Mouse (Mus musculus) bone marrow macrophage, adult 2 months (primary cell): ENCODE results near the gene Cd44. TPM values are rescaled to one million over a fixed set of nuclear protein-coding genes. Genes with fewer than 3 reads are reported as not detected.

Source experiments
- H3K27ac ChIP-seq: 2 replicates; pipeline ENCODE4 v1.5.1; 2012; ENCODE audit warnings: low read depth, low read length; ENCODE audit not compliant: insufficient read depth
- H3K4me1 ChIP-seq: 2 replicates; pipeline ENCODE4 v1.6.1; 2012; ENCODE audit warnings: low read length; ENCODE audit not compliant: control insufficient read depth, insufficient read depth
- H3K4me3 ChIP-seq: 2 replicates; pipeline ENCODE4 v1.5.1; 2012; ENCODE audit warnings: mild to moderate bottlenecking, low read length, moderate library complexity; ENCODE audit not compliant: insufficient read depth
- CTCF ChIP-seq: IDR thresholded peaks from 2 replicates; pipeline ENCODE4 v1.5.1; 2012; ENCODE audit warnings: low read depth, mild to moderate bottlenecking, low read length, moderate library complexity
- POLR2A ChIP-seq: IDR thresholded peaks from 2 replicates; pipeline ENCODE4 v1.6.1; 2012; ENCODE audit warnings: mild to moderate bottlenecking, low read depth, low read length, borderline replicate concordance
- polyA plus RNA-seq: library from polyadenylated mRNA; stranded (reverse); fragments of >200 nt; gene quantifications from 2 replicates; pipeline ENCODE4 v1.2.4, GENCODE M21; 2012; ENCODE audit not compliant: missing spikeins, insufficient read depth, insufficient read length

The Cd44 gene
- polyA plus RNA-seq, 1 experiment: 156 TPM

GRCm38 (mm10) chr2:102940158-102940557 is 38.7 kb upstream of the Cd44 start:
- no peak overlapping the region for H3K4me3 ChIP-seq
- H3K4me1 ChIP-seq: peaks cover 27% of the 10 kb centered on the region
- H3K27ac ChIP-seq: no peak overlapping the region
- TF ChIP-seq POLR2A: no peak
- TF ChIP-seq CTCF: no peak

DNA sequence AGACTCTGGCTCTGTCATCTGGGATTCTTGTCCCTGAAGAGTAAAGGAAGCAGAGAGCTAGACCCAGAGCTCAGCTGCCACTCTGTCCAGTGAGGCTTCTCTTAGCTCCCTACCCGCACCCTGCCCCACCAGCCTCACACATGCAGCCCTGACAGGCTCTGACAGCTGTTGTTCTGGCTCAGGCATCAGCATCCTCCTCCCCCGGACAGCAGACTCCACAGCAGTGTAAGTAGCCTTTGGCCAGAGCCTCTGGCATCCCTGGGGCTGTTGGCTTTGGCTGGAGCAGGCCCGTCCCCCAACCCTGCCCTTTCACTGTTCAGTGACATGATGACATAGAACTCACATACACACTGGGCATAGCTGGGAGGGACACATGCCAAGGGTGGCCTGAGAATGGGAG is 35.4 kb upstream of the Cd44 start:
- peaks cover 2% of the 10 kb centered on the region for H3K4me1 ChIP-seq
- no peak for TF ChIP-seq CTCF
- H3K4me3 ChIP-seq: no peak overlapping the region
- no peak overlapping the region for H3K27ac ChIP-seq

DNA sequence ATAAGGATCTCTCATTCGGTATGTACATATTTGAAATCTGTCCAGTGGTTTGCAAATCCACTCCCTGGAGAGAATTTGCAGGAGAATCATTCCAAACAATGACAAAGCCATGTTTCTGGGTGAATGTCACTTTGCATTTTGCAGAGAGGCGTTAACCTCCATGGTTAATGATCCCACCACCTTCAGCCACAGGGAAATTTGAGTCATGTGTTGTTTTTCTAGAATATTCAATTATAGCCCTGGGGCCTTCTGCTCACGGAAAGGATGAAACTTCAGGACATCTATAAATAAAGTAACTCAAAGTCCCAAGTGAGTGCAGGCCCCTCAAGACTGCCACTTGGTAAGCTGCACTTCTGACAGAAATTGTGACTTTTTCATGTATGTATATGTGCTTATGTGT is 33.4 kb upstream of the Cd44 start:
- Histone ChIP-seq H3K4me3 (no peak overlapping the region), H3K4me1 (no peaks in the 10 kb centered on the region), H3K27ac (no peak overlapping the region)
- no peak for TF ChIP-seq CTCF
- no peak for TF ChIP-seq POLR2A

DNA sequence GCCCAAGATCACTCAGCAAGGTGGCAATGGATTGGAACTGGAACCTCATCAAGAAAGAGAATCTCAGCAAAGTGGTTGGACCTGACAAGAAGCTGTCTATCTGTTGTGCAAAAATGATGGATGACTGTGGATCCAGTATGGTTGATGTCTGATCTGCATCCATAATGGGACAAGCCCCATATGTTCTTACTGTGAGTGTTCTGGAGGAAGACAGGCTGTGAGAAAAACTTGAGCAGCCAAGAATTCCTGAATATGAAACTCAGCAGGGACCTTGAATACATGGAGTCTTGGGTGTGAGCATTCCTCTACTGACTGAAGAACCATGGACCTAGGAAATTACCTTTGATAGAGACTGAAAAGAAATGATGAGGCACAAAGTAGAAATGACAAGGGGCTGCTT is 32.3 kb upstream of the Cd44 start:
- H3K27ac ChIP-seq: no peak overlapping the region
- no peaks in the 10 kb centered on the region for H3K4me1 ChIP-seq
- no peak overlapping the region for H3K4me3 ChIP-seq
- no peak for TF ChIP-seq POLR2A
- TF ChIP-seq CTCF: no peak

- no peaks in the 10 kb centered on the region for H3K4me1 ChIP-seq
- no peak overlapping the region for H3K4me3 ChIP-seq
- no peak overlapping the region for H3K27ac ChIP-seq
- TF ChIP-seq CTCF: no peak
- no peak for TF ChIP-seq POLR2A
Observed at GRCm38 (mm10) chr2:102933142-102933541, 31.7 kb upstream of the Cd44 start.

- no peaks in the 10 kb centered on the region for H3K4me1 ChIP-seq
- no peak overlapping the region for H3K27ac ChIP-seq
- no peak for TF ChIP-seq POLR2A
- no peak for TF ChIP-seq CTCF
- no peak overlapping the region for H3K4me3 ChIP-seq
Observed at GRCm38 (mm10) chr2:102932667-102933066, 31.2 kb upstream of the Cd44 start.

DNA sequence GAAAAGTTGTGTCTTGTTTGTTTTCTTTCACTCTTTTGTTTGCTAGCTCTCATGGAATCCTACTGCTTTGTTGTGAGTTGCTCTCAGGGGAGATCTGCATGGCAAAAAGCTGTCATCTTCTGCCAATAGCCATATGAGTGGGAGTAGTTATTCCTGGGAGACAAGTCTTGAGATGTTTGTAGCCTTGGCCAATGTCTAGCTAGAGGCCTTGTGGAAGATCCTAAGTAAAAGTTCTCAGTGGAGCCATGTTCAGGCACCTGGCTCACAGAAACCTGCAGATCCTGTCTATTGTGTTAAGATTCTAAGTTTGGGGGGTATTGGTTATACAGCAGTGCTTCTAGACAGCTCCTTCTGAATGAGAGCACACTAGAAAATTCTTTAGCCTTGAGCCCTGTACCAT is 26.7 kb upstream of the Cd44 start:
- Histone ChIP-seq H3K4me1 (peaks cover 6% of the 10 kb centered on the region), H3K27ac (no peak overlapping the region), H3K4me3 (no peak overlapping the region)
- TF ChIP-seq CTCF (no peak), POLR2A (no peak)

- H3K4me3 ChIP-seq: no peak overlapping the region
- no peak overlapping the region for H3K27ac ChIP-seq
- TF ChIP-seq CTCF (no peak), POLR2A (no peak)
- peaks cover 6% of the 10 kb centered on the region for H3K4me1 ChIP-seq
Observed at GRCm38 (mm10) chr2:102924480-102924879, 23.0 kb upstream of the Cd44 start.

GRCm38 (mm10) chr2:102923682-102924081 is 22.2 kb upstream of the Cd44 start:
- Histone ChIP-seq H3K27ac (no peak overlapping the region), H3K4me3 (no peak overlapping the region), H3K4me1 (peaks cover 6% of the 10 kb centered on the region)
- TF ChIP-seq POLR2A (no peak), CTCF (no peak)

DNA sequence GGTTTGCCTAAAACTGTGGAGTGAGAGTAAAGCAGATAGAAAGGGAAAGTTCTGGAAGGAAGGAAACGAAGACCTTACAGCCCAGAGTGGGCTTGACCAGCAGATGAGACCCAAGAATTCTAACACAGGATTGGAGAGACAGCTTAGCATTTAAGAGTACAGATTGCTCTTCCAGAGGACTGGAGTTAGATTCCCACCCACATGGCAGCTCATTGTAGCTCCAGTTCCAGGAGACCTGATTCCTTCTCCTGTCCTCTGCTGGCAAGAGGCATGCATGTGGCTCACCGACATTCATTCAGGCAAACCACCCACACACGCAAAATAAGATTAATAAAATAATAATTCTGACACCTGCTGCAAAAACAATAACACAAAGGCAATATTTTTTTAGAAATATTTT is 20.6 kb upstream of the Cd44 start:
- Histone ChIP-seq H3K27ac (no peak overlapping the region), H3K4me3 (no peak overlapping the region), H3K4me1 (peaks cover 12% of the 10 kb centered on the region)
- no peak for TF ChIP-seq CTCF
- no peak for TF ChIP-seq POLR2A

GRCm38 (mm10) chr2:102918301-102918700 is 16.8 kb upstream of the Cd44 start:
- H3K4me3 ChIP-seq: no peak overlapping the region
- H3K4me1 ChIP-seq: peaks cover 15% of the 10 kb centered on the region

More at GRCm38 (mm10) chr2:102918301-102918700, 16.8 kb upstream of the Cd44 start:
- TF ChIP-seq POLR2A: no peak
- no peak for TF ChIP-seq CTCF
- no peak overlapping the region for H3K27ac ChIP-seq
